Mouse (Mus musculus) common myeloid progenitor, adult 5-6 weeks (primary cell): ENCODE measurements around the gene Prss16. TPM values are rescaled to one million over a fixed set of nuclear protein-coding genes. Genes with fewer than 3 reads are reported as not detected.

Experiments used
- ATAC-seq: replicated peaks from 2 replicates; pipeline ENCODE4 v1.8.0; 2016; ENCODE audit warnings: low read depth, mild to moderate bottlenecking, moderate TSS enrichment, inconsistent platforms; ENCODE audit not compliant: poor library complexity, severe bottlenecking
- total RNA-seq: library from RNA; stranded (forward); fragments of 200-1000, 187-1606 nt; gene quantifications from 2 replicates; pipeline ENCODE4 v1.2.3, GENCODE M21; 2017

Gene Prss16
- total RNA-seq: 0.73 and 5.5 TPM in 2 replicates

DNA sequence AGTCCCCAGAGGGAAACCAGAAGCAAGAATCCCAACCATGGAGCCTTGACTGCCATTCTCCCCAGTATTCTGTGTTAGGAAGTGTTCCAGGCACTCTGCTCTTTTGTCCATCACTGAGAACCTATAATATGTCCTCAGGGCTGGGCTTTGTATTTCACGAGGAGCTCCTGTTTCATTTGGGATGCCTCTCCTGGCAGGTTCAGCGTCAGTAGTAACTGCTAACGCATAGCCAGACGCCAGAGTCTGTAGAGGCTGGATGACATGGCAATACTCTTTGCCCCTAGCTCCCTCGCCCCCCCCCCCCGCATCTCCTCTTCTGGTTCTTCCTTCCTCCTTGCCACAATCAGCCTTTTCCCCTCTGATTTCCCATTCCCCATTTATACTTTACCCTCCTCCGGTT, at the start of gene Prss16:
Gene Prss16, minus strand, starts transcription at position 101 of the 400 bp plus-strand sequence.
- no peak for ATAC-seq

DNA sequence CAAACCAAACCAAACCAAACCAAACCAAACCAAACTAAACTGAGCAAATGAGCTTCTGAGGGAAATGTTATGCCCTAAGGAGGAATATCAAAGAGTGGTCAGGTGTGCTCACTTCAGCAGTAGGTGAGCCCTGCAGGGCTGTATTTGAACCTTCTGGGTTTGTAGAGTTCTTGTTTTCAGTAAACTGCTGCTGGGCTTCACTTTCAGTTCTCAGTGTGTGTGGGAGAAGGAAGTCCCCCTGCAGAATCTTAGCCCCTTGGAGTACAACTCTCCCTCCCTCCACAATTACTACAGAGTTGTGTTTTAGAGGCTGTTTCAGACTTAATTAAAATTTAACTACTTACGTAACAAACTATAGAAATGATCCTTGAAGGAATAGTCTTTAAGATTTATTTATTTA, 44.2 kb upstream of the Prss16 start:
- ATAC-seq: no peak

DNA sequence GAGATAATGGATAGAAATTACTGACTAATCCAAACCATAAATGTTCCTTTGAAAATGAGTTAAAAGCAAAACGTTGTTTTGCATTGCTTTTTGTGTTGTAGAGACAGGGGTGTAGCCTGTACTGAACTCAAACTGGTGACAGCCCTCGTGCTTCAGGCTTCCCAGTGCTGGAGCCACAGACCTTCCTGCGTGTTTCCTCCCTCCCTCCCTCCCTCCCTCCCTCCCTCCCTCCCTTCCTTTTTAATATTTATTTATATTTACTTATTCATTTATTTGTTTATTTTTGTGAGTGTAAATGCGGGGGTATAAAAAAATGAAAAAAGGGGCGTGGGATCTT, 41.9 kb upstream of the Prss16 start:
- ATAC-seq: no peak

DNA sequence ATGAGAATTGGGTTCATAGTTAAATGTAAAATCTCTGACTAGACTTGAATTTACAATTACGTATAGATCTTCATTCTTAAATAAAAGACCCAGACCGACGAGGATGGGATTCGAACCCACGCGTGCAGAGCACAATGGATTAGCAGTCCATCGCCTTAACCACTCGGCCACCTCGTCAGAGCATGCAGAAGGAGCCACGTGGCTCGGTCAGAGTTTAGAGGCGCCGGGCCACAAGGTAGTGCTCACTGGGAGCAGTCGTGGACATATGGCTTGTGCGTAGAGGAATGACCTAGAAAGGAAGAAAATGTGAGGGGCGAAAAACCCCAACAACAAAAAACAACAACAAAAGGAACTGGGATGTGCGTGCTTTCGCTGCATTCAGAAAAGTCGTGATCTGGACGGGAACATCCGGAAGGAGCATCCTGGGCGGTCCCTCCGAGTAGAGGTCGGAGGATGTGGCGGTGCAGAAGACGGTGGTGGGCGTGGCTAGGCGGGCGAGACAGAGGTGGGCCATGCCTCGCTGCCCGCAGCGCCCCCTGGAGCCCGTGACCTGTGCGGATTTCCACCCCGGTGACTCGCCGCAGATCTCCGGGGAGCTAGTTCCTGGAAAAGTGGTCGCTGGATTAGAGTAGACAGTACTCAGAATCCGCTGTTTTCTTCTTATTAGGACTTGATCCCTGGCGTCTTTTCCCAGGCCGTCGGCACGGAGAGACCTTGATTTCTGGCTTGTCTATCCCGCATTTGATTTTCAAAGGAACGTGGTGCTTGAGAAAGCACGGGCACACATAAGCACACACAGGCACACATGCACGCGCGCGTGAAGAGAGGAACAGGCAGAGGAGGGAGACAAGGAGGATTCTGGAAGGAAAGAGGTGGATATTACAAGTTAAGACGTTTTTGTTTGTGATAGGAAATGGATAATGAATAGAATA, 41.3 kb upstream of the Prss16 start:
- peak; percentile 95 for ATAC-seq

DNA sequence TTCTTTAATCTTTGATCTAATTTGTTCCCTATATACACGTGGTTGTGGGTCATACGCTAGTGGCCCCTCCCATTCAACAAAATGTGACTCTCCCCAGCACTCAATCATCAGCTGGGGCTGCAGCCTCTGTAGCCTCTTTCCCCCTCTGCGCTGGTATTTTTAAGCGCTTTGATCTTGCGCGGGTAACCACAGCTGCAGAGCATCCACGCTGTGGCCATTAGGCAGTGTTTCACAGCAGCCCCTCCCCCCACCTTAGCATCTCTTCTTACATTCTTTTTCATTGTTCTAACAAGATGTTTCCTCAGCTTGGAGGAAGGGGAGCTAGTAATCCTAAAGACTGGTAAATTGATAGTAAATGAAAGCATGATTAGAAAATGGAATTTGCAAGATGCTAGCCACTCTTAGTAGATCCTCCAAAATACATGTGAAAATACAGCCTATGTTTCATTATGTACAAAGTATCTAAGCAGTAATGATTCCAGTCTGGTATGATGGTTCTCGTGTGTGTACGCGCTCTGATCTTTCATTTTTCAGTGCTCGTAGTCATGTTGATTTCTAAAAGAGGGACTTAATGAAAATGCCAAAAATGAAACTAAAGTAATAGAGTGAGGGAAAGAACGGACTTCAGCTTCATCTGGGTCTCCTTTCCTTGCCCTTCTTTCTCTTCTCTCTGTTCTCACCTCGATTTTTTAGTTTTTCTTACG, 40.3 kb upstream of the Prss16 start:
- peak; percentile 36 for ATAC-seq

DNA sequence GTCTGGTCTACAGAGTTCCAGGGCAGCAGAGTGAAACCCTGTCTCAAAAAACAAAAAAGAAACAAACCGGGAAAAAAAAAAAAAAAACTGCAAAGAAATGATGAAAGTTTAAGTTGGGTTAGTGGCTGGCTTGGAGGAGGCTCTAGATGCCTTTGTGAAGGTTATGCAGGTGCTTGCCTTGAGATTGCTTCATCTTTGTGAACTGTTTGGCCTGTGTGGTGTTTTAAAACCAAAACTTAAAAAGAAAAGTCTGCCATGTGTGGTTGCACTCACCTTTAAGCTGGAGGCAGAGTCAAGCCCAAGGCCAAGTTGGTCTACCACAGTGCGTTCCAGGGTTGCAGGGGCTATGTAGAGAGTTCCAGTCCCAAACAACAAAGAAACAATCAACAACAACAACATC, 39.5 kb upstream of the Prss16 start:
- ATAC-seq: no peak

DNA sequence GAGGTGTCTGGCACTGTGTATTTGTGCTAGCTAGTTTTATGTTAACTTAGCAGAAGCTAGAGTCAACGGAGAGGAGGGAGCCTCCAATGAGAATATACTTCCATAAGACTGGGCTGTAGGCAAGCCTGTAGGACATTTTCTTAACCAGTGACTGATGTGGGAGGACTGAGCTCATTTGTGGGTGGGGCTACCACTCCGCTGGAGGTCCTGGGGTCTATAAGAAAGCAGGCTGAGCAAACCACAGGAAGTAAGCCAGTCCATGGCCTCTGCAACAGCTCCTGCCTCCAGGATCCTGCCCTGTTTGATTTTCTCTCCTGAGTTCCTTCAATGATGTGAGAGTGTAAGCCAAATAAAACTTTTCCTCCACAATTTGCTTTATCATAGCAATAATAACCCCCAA, 35.8 kb upstream of the Prss16 start:
- ATAC-seq: no peak

DNA sequence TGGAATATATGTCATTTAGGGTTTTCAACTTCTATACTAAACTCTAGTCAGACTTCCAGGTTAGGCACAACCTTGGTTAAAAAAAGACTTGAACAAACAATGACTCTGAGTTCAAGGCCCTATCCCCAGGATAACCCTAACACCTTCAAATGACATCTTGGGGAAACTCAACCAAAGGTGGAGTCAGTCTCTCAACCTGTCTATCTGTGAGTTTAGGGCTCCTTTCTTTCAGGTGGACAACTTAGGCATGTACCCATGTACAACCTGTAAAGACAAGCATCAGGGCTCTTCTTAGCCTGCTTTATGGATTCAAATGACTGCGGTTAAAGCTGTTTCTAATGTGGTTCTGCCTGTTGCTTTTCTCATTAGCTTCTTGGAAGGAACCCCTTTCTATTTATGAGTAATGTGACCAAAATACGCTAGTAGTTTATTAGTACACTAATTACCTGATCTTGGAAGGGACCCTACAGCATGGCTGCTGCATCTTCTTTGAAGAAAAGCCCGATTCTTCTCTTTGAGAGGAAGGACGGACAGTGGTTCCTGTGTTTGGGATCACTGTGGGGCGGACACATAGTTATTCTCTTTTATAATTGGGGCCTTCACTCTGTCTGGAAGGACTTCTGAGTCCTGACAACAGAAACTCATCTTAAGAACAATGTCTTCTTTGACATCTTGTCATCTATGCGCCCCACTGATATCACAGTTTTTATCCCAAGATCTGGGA, 35.1 kb upstream of the Prss16 start:
- ATAC-seq: no peak

DNA sequence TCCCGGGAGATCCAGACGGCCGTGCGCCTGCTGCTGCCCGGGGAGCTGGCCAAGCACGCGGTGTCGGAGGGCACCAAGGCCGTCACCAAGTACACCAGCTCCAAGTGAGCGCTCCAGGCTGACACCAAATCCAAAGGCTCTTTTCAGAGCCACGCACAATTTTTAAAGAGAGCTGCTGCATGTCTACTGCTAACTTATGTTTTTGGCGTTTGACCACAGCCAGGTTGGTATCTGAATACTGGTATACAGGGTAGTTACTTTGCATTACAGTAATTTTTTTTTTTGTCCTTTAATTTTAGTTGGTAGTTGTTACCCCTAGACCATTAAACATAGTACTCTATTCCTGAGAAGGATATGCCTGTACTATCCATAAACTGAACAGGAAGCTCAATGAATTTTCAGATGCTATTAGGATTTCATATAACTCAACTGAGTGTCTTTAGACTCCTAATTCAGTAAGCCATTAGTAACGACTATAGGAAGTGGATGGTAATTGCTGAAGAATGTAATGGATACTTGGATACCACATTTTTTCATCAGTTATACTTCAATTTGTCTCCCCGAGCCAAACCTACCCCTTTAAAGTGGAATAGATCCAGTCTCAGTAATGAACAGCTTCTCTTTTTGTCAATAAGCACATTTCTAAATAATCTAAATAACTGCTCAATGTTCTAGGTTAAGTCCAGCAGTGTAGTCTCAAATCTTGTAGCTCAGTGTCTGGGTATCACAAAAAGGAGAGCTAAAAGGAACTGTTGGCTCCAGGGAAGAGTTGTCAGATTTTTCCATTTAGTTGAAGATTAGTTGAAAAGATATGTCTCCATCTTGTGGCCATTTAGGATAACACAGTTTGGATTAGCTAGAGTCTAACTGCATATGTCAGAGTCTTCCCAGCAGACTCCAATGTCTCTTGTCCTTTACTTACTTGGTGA, 34.2 kb upstream of the Prss16 start:
- ATAC-seq: peak; percentile 13; the same call in 1 of the 2 replicates

DNA sequence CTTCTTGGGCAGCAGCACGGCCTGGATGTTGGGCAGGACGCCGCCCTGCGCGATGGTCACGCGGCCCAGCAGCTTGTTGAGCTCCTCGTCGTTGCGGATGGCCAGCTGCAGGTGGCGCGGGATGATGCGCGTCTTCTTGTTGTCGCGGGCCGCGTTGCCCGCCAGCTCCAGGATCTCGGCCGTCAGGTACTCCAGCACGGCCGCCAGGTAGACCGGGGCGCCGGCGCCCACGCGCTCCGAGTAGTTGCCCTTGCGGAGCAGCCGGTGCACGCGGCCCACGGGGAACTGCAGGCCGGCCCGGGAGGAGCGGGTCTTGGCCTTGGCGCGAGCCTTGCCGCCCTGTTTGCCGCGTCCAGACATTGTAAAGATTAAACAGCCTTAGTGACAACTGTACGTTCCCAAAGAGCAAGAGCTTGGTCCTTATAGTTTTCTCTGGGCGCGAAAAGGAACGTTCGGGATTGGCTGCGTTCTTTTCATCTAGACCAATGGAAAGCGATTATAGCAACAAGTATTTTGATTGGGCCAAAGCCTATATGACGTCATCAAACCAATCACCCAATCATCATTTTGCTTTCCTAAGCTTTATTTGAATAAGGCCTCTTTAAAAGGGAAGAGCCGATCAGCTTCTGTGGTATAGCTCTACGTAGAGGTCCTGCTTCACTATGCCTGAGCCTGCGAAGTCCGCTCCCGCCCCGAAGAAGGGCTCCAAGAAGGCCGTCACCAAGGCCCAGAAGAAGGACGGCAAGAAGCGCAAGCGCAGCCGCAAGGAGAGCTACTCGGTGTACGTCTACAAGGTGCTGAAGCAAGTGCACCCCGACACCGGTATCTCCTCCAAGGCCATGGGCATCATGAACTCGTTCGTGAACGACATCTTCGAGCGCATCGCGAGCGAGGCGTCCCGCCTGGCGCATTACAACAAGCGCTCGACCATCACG, 33.3 kb upstream of the Prss16 start, which contains the start of the genes Hist1h2ag and Hist1h2bj:
Gene Hist1h2ag, minus strand, starts transcription at position 377 of the 935 bp plus-strand sequence.
Gene Hist1h2bj, plus strand, starts transcription at position 647 of the 935 bp plus-strand sequence.
- peak; percentile 73 for ATAC-seq

DNA sequence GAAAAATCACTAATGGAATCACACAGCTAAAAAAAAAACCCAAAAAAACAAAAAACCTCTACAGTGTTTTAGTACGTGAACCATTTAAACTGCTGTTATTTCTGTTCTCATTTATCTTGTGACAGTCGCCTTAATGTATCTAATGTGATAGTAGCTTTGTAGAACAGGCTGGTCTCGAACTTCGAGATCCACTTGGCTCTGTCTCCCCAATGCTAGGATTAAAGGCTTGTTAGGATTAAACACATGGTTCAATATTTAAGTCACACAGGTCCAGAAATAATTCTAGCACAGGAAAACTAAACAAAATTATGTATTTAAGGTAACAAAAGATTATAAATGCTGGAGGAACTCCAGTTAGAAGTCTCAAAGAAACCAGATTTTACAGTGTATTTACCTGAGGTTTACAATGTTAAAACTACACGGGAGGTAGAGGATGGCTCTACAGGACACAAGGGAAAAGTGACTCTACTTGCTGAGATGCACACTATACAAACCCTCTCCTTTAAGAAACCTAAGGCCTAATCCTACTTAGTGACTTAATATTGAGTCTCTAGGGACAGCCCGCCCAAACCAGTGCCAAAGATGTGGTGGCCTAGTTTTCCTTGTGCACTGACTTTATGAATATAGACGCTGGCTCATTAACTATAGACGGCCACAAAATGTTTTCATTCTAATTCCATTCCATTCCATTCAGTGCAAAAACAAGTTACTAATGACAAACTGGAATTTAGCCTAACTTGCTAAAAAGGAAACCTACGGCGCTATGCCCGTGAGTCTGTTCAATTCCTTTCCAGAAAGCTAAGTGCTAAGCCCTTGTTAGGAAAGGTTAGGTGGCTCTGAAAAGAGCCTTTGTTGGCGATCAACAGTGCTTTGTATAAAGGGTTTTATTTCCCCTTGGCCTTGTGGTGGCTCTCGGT, 32.4 kb upstream of the Prss16 start:
- ATAC-seq: no peak

DNA sequence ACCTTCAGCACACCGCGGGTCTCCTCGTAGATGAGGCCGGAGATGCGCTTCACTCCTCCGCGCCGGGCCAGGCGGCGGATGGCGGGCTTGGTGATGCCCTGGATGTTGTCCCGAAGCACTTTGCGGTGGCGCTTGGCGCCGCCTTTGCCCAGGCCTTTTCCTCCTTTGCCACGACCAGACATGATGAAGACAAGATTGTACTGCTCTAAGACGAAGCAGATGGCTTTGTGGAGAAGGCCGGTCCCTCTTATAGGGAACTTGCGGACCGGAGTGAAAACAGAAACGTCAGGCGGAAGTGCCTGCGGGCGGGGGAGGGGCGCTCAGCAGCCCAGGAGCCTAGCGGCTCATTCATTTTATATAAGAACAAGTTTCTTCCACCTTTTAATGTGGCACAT, 31.6 kb upstream of the Prss16 start, which contains the start of gene Hist1h4i:
Gene Hist1h4i, minus strand, starts transcription at position 221 of the 395 bp plus-strand sequence.
- ATAC-seq: peak; percentile 51

DNA sequence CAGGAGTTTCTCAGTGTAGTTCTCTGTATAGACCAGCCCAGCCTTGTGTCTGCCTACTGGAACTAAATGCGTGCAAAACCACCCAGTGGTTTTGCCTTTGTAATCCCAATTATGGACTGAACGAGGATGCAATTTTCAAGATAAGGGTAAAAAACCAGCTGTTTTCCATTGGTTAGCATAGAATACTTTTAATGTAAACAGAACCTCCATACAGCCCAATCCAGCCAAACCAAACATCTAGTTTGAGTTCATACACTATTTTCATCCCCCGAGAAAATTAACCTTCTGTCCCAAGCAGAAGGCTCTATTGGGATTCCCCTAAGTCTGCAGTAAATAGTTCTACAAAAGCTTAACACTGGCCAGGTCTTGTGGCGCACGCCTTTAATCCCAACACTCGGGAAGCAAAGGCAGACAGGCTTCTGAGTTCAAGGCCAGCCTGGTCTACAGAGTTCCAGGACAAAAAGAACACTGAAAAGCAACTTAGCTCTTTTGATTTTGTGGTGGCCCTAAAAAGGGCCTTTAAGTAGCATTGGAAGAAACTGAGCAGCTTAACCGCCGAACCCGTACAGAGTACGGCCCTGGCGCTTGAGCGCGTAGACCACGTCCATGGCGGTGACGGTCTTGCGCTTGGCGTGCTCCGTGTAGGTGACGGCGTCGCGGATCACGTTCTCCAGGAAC, 31.1 kb upstream of the Prss16 start:
- ATAC-seq: peak; percentile 11

DNA sequence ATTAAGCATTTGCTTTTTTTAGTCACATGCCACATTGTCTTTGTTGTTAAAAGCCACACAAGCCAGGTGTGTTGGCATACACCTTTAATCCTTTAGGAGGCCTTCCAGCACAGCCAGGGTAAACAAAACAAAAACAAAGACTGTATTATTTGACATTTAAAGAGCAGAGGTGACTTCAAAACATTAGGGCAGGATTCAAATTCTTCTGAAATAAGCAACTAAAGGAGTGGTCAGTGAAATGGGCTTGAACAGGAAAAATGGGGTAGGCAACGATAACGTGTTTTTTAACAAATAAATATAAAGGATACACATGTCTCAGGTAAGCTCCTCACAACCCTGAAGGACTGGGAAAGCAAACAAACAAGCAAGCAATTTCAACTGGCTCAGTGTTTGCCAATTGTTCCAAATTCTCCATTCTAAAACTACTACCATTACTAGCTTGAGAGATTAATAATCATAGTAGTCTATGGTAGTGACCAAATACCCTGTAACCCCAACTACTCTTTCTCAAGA, 30.5 kb upstream of the Prss16 start:
- ATAC-seq: no peak

DNA sequence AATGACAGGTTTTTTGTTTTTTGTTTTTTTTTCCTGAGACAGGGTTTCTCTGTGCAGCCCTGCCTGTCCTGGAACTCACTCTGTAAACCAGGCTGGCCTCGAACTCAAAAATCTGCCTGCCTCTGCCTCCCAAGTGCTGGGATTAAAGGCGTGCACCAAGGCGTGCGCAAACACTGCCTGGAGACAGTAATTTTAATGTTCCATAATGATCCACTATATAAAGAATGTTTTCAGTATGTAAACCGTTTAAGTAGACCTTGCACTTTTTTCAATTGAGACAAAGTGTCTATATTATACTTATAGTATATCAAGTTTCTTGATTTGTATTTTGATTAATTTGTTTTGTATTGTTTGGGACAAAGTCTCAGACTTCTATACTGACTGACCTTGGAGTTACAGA, 29.8 kb upstream of the Prss16 start:
- no peak for ATAC-seq

DNA sequence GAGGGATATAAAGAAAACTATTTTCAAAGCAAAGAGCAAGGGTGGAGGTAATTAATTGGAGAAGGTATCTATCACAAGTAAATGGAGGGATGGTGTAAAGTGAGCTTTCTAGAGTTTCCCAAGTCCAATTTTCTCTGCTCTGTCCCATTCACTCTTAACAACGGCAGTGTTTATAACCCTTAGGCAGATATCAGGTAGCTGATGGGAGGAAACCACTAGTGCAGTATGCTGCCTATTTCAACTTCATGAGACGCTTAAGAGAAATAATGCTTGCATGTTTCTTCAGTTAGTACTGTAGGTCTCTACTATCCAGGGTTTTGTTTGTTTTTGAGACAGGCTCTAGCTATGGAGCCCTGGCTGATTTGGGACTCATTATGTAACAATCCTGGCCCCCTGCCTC, 27.9 kb upstream of the Prss16 start:
- no peak for ATAC-seq

DNA sequence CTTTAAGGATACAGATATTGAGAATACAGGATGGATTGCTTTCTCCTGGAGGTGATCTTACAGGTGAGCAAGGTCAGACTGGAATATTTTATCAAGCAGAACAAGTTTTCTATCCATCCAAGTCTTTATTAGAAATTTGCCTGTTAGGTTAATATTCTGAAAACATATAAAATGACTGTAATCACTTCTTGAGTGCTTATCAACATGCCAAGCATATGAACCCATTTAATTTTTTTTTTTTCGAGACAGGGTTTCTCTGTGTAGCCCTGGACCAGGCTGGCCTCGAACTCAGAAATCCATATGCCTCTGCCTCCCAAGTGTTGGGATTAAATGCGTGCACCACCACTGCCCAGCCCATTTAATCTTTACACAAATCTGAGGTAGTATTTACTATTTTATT, 27.4 kb upstream of the Prss16 start:
- ATAC-seq: no peak
